Mouse (Mus musculus) splenic B cell, adult 2 months (primary cell): ENCODE data around the gene Dvl3.
A peak's percentile ranks its signal among the peaks of the same experiment; 100 is the strongest.

Experiments
- DNase-seq: peaks from one replicate; pipeline ENCODE4 v3.0.0-alpha.2; 2011; ENCODE audit warnings: low read depth, low spot score
- H3K27me3 ChIP-seq: 2 replicates; pipeline ENCODE4 v1.6.1; 2012; ENCODE audit warnings: mild to moderate bottlenecking, low read length, moderate library complexity, mixed read lengths; ENCODE audit not compliant: control insufficient read depth, poor library complexity, insufficient read depth, severe bottlenecking
- H3K36me3 ChIP-seq: 2 replicates; pipeline ENCODE4 v1.6.1; 2012; ENCODE audit warnings: mild to moderate bottlenecking, low read length, moderate library complexity, mixed read lengths; ENCODE audit not compliant: control insufficient read depth, poor library complexity, insufficient read depth, severe bottlenecking

Dvl3 gene

DNA sequence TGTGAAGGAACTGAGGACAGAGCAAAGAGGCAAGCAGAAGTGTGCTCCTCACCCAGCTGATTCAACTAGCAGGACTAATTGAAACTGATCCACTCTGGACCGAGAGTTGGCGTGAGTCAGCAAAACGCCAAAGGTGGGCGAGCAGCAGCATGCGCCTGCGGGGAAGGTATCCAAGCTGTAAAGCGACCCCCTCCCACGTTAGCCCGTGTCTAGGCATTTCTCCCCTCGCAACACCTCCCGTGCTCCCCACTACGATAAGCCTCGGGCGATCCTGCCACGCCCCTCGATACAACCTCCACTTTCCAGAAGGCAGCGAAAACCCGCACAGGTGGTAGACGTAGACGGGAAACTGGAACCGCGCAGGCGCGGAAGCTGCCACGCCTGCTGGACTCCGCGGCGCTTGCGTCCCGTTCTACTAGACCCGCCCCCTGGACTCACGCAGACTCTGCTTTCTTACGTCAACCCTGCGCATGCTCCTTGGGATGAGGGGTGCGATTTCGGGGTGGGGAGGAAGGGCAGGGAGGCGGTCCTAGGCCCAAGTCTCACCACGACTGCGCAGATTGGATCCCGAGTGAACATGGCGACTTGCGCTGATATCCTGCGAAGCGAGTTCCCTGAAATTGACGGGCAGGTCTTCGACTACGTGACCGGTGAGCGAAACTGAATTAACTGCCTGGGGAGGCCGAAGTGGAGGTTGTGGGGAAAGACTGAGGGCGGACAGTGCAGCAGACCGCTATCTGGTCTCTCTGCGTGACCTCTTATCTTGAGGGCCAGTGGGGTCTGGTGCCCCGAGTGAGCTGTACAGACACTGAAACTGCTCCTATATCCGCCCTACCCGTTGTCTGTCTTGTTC is 31.5 kb downstream of the Dvl3 start, which contains the start of gene Abcf3:
Gene Abcf3, plus strand, starts transcription at position 482 of the 853 bp plus-strand sequence.
- Histone ChIP-seq H3K36me3 (peaks cover 8% of the 10 kb centered on the region), H3K27me3 (no peaks in the 10 kb centered on the region)
- peak; percentile 100 for DNase-seq

GRCm38 (mm10) chr16:20549161-20549560 is 32.4 kb downstream of the Dvl3 start:
- Histone ChIP-seq H3K36me3 (peaks cover 11% of the 10 kb centered on the region), H3K27me3 (no peaks in the 10 kb centered on the region)
- DNase-seq = no peak

DNA sequence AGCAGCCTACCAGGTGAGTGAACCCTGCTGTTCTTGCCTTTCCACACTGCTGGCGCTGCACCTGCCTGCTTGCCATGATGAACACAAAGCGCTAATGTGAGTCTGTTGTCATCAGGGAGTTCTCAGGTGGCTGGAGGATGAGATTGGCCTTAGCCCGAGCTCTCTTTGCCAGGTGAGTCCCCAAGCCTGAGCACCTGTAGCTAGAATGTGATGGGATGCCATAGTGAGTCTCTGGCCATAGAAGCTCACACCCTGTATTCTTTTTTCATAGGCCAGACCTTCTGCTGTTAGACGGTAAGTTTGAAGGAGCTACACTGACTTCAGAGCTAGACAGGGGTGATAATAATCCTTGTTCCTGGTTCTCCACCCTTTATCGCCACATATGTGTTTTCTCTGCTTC is 34.9 kb downstream of the Dvl3 start:
- Histone ChIP-seq H3K36me3 (peaks cover 18% of the 10 kb centered on the region), H3K27me3 (no peaks in the 10 kb centered on the region)
- DNase-seq = no peak

- no peaks in the 10 kb centered on the region for H3K27me3 ChIP-seq
- peaks cover 20% of the 10 kb centered on the region for H3K36me3 ChIP-seq
- no peak for DNase-seq
Observed at GRCm38 (mm10) chr16:20552594-20552993, 35.8 kb downstream of the Dvl3 start.

GRCm38 (mm10) chr16:20555000-20555399 is 38.2 kb downstream of the Dvl3 start:
- no peak for DNase-seq
- H3K36me3 ChIP-seq = peaks cover 22% of the 10 kb centered on the region
- H3K27me3 ChIP-seq = no peaks in the 10 kb centered on the region

DNA sequence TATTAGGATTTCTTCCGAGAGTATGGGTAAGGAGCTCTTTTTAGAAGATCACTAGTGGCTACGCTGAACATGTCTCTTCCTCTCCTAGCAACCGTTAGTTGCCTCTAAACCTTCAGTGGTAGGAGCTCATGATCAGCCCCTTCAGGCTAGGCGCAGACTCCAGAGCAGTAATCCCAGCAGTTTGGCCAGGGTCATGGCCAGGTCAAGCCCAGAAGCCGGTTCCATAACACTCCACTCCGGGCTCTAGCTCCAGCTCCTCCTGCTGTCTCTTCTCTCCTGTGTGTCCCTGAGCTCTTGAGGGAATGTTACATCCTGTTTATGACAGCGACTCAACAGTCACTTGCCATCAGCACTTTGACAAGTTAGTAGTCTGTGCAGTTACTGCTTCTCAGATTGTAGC is 40.6 kb downstream of the Dvl3 start:
- H3K36me3 ChIP-seq = peaks cover 17% of the 10 kb centered on the region
- H3K27me3 ChIP-seq = no peaks in the 10 kb centered on the region
- DNase-seq = no peak

DNA sequence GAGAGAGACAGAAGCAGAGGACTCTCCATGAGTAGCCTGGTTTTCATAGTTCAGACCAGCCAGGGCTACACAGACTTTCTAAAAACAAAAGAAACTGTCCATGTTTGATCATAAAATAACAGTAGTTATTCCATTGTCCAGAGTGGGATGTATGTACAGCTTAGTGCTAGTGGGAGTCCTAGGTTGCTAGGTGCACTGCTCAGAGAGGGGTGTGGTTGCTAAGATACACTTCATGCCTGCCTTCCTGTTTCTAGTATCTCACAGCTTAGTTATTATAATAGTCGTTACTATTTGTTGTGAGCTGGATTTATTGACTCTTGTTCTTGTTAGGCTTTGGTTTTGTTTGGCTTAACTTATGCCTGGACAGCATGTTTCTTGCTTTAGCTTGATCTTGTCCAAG is 48.3 kb downstream of the Dvl3 start:
- no peak for DNase-seq
- no peaks in the 10 kb centered on the region for H3K27me3 ChIP-seq
- 0 out of 2 replicates have a peak, but pooled peaks cover 3% of the 10 kb centered on the region for H3K36me3 ChIP-seq
